Mouse (Mus musculus): ENCODE data around the gene Hoxd3. TPM values are rescaled to one million over a fixed set of nuclear protein-coding genes. Genes with fewer than 3 reads are reported as not detected.

Hoxd3 gene
- polyA plus RNA-seq, 1 experiment from 2014 or later = 29.1 TPM

DNA sequence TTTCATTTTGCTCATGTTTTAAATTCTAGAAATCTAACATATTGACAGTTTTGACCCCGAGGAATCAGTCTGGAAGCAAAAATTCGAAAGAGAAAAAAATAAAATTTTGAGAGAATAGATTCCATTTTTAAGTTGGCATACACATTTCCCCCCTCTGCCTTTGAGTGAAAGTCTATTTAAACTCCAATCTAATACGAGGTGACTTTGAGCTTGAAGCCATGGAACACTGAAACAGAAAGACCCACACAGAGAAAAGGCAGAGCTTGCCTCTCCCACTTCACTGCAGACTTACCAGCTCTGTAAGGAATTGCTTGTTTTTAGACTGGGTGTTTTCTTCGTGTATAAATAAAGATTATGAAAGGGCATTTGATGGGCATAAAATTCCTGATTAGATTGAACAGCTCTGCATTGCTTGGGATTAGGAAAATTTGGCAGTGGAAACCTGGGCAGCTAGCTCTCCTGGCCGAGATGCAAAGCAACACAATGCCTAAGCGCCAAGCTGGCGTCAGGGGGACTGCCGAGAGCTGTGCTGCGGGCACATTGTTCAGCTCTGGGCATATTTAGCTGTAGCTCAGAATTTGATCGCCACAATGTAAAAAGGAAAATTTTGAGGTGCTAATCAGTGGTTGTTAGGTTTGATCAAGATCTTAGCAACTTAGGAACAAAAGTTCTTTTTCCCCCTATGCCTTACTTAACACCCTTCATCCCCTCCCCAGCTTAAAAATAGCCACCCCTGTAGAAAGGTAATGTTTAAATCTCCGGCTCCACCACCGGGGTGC, 22.7 kb upstream of the Hoxd3 start:
- Histone ChIP-seq H3K27ac (replicated peaks) (peak overlapping the region; percentile 62), H3K4me1 (peaks cover 22% of the 10 kb centered on the region), H3K4me2 (peak overlapping the region; percentile 48), H3K36me3 (no peaks in the 10 kb centered on the region), H3K9me3 (replicated peaks) (no peaks in the 10 kb centered on the region), H3K27me3 (replicated peaks) (peaks cover 57% of the 10 kb centered on the region), H3K4me3 (replicated peaks) (peak overlapping the region; percentile 10), H3K9ac (replicated peaks) (0 out of 2 replicates have a peak overlapping the region, but pooled peaks have one; percentile 17)
- no peak for ATAC-seq (ENCODE audit: low FRiP score)
- 5% methylated on average over 12 of the region's 12 CpGs for WGBS

DNA sequence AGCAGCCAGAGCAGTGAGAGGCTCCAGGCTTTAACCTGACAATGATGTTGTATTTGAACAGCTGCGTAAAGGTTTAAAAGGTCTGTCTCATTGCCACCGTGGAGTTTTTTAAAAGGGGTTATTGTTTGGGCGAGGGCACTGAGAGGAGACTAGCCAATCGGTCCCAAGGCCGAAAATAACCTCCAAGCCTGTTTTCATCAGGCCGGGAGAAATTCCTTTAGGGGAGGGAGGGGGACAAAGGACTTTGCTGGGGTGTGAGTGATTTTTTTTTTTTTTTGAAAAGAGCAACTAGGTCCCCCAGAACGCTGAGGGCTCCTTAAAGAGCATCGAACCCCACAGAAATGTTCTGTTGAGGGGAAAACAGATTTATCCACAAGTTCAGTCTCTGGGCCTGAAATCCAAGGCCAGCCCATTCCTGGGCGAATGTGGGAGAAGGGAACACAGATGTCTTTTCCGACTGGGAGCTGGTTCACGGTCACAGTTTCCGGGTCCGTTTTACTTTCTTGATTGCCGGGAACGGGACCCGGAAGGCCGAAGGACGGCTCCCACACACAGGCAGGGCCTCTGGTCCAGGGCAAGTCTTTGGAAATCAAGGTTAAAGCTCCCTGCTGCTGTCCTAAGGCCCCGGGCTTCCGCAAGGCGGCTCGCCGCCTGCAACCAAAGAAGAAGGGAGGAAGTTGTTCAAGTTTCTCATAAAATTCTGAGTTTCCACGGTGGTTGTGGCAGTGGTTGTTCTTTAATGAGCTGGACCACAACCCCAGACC, 22.0 kb upstream of the Hoxd3 start:
- peak overlapping the region; percentile 10 for H3K4me3 ChIP-seq (replicated peaks)
- H3K36me3 ChIP-seq = no peaks in the 10 kb centered on the region
- peaks cover 54% of the 10 kb centered on the region for H3K27me3 ChIP-seq (replicated peaks)
- H3K9ac ChIP-seq (replicated peaks) = 0 out of 2 replicates have a peak overlapping the region, but pooled peaks have one; percentile 17
- H3K9me3 ChIP-seq (replicated peaks) = no peaks in the 10 kb centered on the region
- peaks cover 22% of the 10 kb centered on the region for H3K4me1 ChIP-seq
- no peak for ATAC-seq (ENCODE audit: low FRiP score)
- peak overlapping the region; percentile 48 for H3K4me2 ChIP-seq
- 3% methylated on average over 24 of the region's 24 CpGs for WGBS
- H3K27ac ChIP-seq (replicated peaks) = peak overlapping the region; percentile 62

- Histone ChIP-seq H3K36me3 (no peaks in the 10 kb centered on the region), H3K9me3 (replicated peaks) (no peaks in the 10 kb centered on the region), H3K27ac (replicated peaks) (no peak overlapping the region), H3K27me3 (replicated peaks) (peaks cover 55% of the 10 kb centered on the region), H3K9ac (replicated peaks) (no peak overlapping the region), H3K4me1 (peaks cover 25% of the 10 kb centered on the region), H3K4me2 (peak overlapping the region; percentile 68), H3K4me3 (replicated peaks) (peak overlapping the region; percentile 10)
- 6% methylated on average over 8 of the region's 8 CpGs for WGBS
- no peak for ATAC-seq (ENCODE audit: low FRiP score)
Measured at GRCm38 (mm10) chr2:74690338-74690716, 21.4 kb upstream of the Hoxd3 start.

DNA sequence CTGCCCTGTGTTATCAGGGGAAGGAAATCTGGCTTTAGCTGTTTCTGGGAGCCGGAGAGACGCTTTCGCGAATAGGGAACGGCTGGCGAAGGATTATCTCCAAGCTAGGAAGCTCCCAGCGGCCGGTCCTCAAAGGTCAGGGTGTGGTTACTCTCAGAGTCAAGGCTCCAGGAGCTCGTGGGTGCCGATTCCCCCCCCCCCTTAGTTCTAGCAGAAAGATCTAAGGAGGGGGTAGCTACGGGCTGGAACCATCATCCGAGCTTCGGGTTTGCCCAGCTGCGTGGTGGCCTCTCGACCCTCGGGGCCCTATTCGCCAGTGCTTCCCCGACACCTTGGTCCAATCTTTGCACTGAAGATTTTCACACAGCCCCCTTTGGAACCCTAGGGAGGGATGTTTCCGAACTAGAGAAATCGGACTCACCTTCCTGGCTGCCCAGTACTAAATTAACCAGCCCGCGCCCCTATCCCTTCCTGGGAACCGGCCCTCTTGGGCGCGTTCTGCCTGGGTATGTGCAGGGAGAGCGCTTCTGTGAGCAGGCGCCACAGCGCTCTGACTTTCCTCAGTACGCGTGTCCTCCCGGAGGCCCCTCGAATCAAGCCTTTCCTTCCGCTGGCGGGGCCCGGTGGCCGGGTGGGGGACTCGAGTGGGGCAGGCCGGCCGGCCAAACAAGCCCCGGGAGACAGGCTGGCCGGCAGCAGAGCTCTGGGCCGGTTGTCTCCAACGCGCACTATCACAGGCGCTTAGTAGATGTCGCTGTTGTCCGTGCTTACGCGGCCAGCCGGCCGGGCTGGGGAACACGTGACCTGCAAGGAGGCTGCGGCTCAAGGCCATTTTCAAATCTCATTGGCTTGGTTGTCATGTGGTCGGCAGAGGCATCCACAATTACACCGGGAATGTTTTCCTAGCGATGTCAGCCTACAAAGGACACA, 20.4 kb upstream of the Hoxd3 start, which contains the start of gene Hoxd10:
Gene Hoxd10 (plus strand): TSS at position 903 of the 930 bp plus-strand sequence.
- Histone ChIP-seq H3K36me3 (no peaks in the 10 kb centered on the region), H3K9ac (replicated peaks) (peak within 1 kb of the TSS; percentile 52), H3K9me3 (replicated peaks) (no peaks in the 10 kb centered on the region), H3K4me1 (peaks cover 33% of the 10 kb centered on the region), H3K4me2 (peak within 1 kb of the TSS; percentile 68), H3K27me3 (replicated peaks) (peaks cover 57% of the 10 kb centered on the region), H3K27ac (replicated peaks) (peak within 1 kb of the TSS; percentile 84), H3K4me3 (replicated peaks) (peak within 1 kb of the TSS; percentile 50)
- WGBS = under 1% methylated on average over 56 of the region's 56 CpGs
- peak; percentile 79 for ATAC-seq (ENCODE audit: low FRiP score)

DNA sequence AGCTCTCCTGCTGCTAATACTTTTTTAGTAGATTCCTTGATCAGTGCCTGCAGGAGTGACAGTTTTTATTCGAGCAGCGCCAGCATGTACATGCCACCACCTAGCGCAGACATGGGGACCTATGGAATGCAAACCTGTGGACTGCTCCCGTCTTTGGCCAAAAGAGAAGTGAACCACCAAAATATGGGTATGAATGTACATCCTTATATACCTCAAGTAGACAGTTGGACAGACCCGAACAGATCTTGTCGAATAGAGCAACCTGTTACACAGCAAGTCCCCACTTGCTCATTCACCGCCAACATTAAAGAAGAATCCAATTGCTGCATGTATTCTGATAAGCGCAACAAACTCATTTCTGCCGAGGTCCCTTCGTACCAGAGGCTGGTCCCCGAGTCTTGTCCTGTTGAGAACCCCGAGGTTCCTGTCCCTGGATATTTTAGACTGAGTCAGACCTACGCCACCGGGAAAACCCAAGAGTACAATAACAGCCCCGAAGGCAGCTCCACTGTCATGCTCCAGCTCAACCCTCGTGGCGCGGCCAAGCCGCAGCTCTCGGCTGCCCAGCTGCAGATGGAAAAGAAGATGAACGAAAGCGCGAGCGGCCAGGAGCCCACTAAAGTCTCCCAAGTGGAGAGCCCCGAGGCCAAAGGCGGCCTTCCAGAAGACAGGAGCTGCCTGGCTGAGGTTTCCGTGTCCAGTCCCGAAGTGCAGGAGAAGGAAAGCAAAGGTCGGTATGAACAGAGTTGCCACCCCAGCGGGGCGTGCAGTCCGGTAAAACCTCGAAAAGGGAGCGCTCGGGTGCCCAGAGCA, 19.5 kb upstream of the Hoxd3 start:
- peak; percentile 32; the same call in 1 of the 2 replicates for ATAC-seq (ENCODE audit: low FRiP score)
- peak overlapping the region; percentile 84 for H3K27ac ChIP-seq (replicated peaks)
- WGBS = 3% methylated on average over 35 of the region's 35 CpGs
- H3K4me2 ChIP-seq = peak overlapping the region; percentile 68
- peaks cover 41% of the 10 kb centered on the region for H3K4me1 ChIP-seq
- H3K4me3 ChIP-seq (replicated peaks) = peak overlapping the region; percentile 50
- peaks cover 56% of the 10 kb centered on the region for H3K27me3 ChIP-seq (replicated peaks)
- peak overlapping the region; percentile 47 for H3K9ac ChIP-seq (replicated peaks)
- no peaks in the 10 kb centered on the region for H3K36me3 ChIP-seq
- H3K9me3 ChIP-seq (replicated peaks) = no peaks in the 10 kb centered on the region

GRCm38 (mm10) chr2:74692808-74693431, 18.8 kb upstream of the Hoxd3 start:
- WGBS = 1% methylated on average over 20 of the region's 20 CpGs
- peak overlapping the region; percentile 68 for H3K4me2 ChIP-seq
- peak overlapping the region; percentile 50 for H3K4me3 ChIP-seq (replicated peaks)
- peaks cover 53% of the 10 kb centered on the region for H3K27me3 ChIP-seq (replicated peaks)
- ATAC-seq (ENCODE audit: low FRiP score) = no peak
- H3K4me1 ChIP-seq = peaks cover 46% of the 10 kb centered on the region
- peak overlapping the region; percentile 47 for H3K9ac ChIP-seq (replicated peaks)
- H3K9me3 ChIP-seq (replicated peaks) = no peaks in the 10 kb centered on the region
- no peaks in the 10 kb centered on the region for H3K36me3 ChIP-seq
- H3K27ac ChIP-seq (replicated peaks) = peak overlapping the region; percentile 84

DNA sequence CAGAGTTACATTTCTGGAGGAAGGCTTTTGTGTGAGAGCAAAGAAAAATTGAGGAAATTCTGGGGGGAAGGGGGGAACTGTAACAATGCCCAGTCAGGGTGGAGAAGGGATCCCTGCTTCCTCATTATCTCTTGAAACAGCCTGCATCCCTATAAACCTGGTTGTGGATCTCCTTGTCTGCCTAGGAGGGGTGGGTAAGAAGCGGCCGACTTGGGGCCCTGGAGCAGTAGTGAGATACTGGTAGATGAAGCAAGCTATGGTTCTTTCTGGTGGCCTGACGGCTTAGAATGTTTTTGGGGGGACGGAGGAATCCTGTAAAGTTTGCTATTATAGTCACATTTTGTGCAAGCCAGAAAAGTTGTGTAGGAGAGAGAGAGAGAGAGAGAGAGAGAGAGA, 18.3 kb upstream of the Hoxd3 start:
- H3K9ac ChIP-seq (replicated peaks) = peak overlapping the region; percentile 47
- H3K4me3 ChIP-seq (replicated peaks) = peak overlapping the region; percentile 50

DNA sequence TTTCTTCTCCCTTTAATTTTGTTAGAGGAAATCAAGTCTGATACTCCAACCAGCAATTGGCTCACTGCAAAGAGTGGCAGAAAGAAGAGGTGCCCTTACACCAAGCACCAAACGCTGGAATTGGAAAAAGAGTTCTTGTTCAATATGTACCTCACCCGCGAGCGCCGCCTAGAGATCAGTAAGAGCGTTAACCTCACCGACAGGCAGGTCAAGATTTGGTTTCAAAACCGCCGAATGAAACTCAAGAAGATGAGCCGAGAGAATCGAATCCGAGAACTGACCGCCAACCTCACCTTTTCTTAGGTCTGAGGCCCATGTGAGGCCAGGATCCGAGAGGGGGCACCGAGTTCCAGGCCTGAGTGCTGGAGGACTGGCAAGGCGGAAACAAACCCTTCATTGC, 17.7 kb upstream of the Hoxd3 start:
- H3K9me3 ChIP-seq (replicated peaks) = no peaks in the 10 kb centered on the region
- no peak for ATAC-seq (ENCODE audit: low FRiP score)
- H3K4me1 ChIP-seq = peaks cover 46% of the 10 kb centered on the region
- H3K4me2 ChIP-seq = peak overlapping the region; percentile 68
- H3K9ac ChIP-seq (replicated peaks) = no peak overlapping the region
- no peaks in the 10 kb centered on the region for H3K36me3 ChIP-seq
- H3K4me3 ChIP-seq (replicated peaks) = peak overlapping the region; percentile 50
- H3K27ac ChIP-seq (replicated peaks) = peak overlapping the region; percentile 84
- WGBS = 2% methylated on average over 16 of the region's 16 CpGs
- peaks cover 51% of the 10 kb centered on the region for H3K27me3 ChIP-seq (replicated peaks)

More for the DNA sequence above, 18.3 kb upstream of the Hoxd3 start:
- ATAC-seq (ENCODE audit: low FRiP score) = no peak
- Histone ChIP-seq H3K4me2 (peak overlapping the region; percentile 68), H3K27ac (replicated peaks) (peak overlapping the region; percentile 84), H3K4me1 (peaks cover 46% of the 10 kb centered on the region), H3K9me3 (replicated peaks) (no peaks in the 10 kb centered on the region), H3K27me3 (replicated peaks) (peaks cover 51% of the 10 kb centered on the region), H3K36me3 (no peaks in the 10 kb centered on the region)
- WGBS = 6% methylated on average over 4 of the region's 4 CpGs

GRCm38 (mm10) chr2:74695383-74695782, 16.3 kb upstream of the Hoxd3 start:
- peak overlapping the region; percentile 50; the same call in 1 of the 2 replicates for H3K4me3 ChIP-seq (replicated peaks)

GRCm38 (mm10) chr2:74695813-74696430, 15.8 kb upstream of the Hoxd3 start:
- Histone ChIP-seq H3K9ac (replicated peaks) (peak overlapping the region; percentile 32; the same call in 1 of the 2 replicates), H3K9me3 (replicated peaks) (no peaks in the 10 kb centered on the region), H3K27me3 (replicated peaks) (peaks cover 53% of the 10 kb centered on the region), H3K4me3 (replicated peaks) (peak overlapping the region; percentile 50), H3K27ac (replicated peaks) (peak overlapping the region; percentile 89), H3K4me2 (peak overlapping the region; percentile 68), H3K4me1 (peaks cover 60% of the 10 kb centered on the region), H3K36me3 (no peaks in the 10 kb centered on the region)
- WGBS = 13% methylated on average over 7 of the region's 7 CpGs
- no peak for ATAC-seq (ENCODE audit: low FRiP score)

More at GRCm38 (mm10) chr2:74695383-74695782, 16.3 kb upstream of the Hoxd3 start:
- Histone ChIP-seq H3K4me2 (peak overlapping the region; percentile 68), H3K27me3 (replicated peaks) (peaks cover 50% of the 10 kb centered on the region), H3K9ac (replicated peaks) (0 out of 2 replicates have a peak overlapping the region, but pooled peaks have one; percentile 10), H3K36me3 (no peaks in the 10 kb centered on the region), H3K27ac (replicated peaks) (peak overlapping the region; percentile 28; the same call in 1 of the 2 replicates), H3K9me3 (replicated peaks) (no peaks in the 10 kb centered on the region), H3K4me1 (peaks cover 56% of the 10 kb centered on the region)
- no peak for ATAC-seq (ENCODE audit: low FRiP score)
- WGBS = 11% methylated on average over 1 of the region's 1 CpGs

All from neural tube, embryonic 15.5 days (tissue).